Mouse (Mus musculus): ENCODE results near the gene Tmprss11g. TPM values are rescaled to one million over a fixed set of nuclear protein-coding genes. Genes with fewer than 3 reads are reported as not detected.

Gene Tmprss11g
- not detected for polyA plus RNA-seq (2014; fragmentation: Illumina TruSeq; extraction: RNeasy Lipid Tissue Mini Kit (QIAGEN cat#74804); ENCODE audit: low read depth, low replicate concordance)

DNA sequence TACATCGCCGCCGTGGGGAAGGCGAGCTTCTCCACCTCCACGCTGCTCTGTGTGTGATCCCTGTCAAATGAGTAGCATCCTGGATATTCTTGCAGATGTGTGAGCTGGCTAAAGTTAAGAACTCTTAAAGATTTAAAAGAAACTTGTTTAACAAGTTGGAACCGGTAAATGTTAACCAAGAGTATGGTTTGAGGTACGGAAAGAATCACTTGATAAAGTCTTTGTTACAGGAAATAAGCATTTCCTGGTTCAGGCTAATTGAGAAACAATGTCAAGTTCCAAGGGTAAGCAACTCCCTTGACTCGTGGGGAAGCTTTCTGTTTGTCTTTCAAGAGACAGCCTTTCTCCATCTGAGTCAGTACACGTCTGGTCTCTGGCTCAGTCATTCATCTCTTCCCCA is at the start of gene Tmprss11g:
TSS of gene Tmprss11g (minus strand) at position 101 of the 400 bp plus-strand sequence.

DNA sequence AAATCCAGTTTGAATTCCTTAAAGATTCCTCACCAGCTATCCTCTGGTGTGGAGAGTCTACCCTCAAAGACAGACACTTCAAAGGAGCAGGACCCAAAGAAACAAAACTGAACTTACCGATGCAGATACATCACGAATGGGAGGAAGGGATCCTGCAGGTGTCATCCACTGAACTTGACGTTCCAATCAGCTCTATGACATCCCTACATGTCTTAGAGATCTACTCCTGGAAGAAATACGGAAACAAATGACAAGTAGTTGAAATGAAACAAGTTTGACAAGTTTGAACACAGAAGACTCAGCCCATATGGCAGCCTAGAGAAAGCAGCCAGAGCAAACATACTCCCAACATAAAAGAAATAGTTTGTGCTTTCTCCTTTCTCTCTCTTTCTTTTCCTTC is 49.5 kb downstream of the Tmprss11g start, which contains the start of gene Tmprss11a:
TSS of gene Tmprss11a (minus strand) at position 101 of the 400 bp plus-strand sequence.

Other genes starting within 250 kb of the Tmprss11g start
- gene Tmprss11c, start 229.3 kb downstream of the Tmprss11g start, polyA plus RNA-seq (2014; fragmentation: Illumina TruSeq; extraction: RNeasy Lipid Tissue Mini Kit (QIAGEN cat#74804); ENCODE audit: low read depth, low replicate concordance): not detected
- not detected for gene Tmprss11d, start 145.2 kb downstream of the Tmprss11g start, polyA plus RNA-seq (2014; fragmentation: Illumina TruSeq; extraction: RNeasy Lipid Tissue Mini Kit (QIAGEN cat#74804); ENCODE audit: low read depth, low replicate concordance)
- gene Tmprss11a, start 49.6 kb downstream of the Tmprss11g start, polyA plus RNA-seq (2014; fragmentation: Illumina TruSeq; extraction: RNeasy Lipid Tissue Mini Kit (QIAGEN cat#74804); ENCODE audit: low read depth, low replicate concordance): not detected
- not detected for gene Tmprss11f, start 113.8 kb upstream of the Tmprss11g start, polyA plus RNA-seq (2014; fragmentation: Illumina TruSeq; extraction: RNeasy Lipid Tissue Mini Kit (QIAGEN cat#74804); ENCODE audit: low read depth, low replicate concordance)
- gene Tmprss11b, start 157.8 kb upstream of the Tmprss11g start, polyA plus RNA-seq (2014; fragmentation: Illumina TruSeq; extraction: RNeasy Lipid Tissue Mini Kit (QIAGEN cat#74804); ENCODE audit: low read depth, low replicate concordance): not detected
- gene Tmprss11e, start 227.2 kb upstream of the Tmprss11g start, polyA plus RNA-seq (2014; fragmentation: Illumina TruSeq; extraction: RNeasy Lipid Tissue Mini Kit (QIAGEN cat#74804); ENCODE audit: low read depth, low replicate concordance): not detected

Measured in liver, adult 10 weeks (tissue).